Mouse (Mus musculus) thymus, postnatal 14 days (tissue): Measurements from ENCODE around the gene Otud1.

Experiments used
- DNase-seq: peaks from one replicate; pipeline ENCODE4 v3.0.0; 2021

Gene Otud1

GRCm38 (mm10) chr2:19657158-19657874, at the start of gene Otud1:
Gene Otud1, plus strand, starts transcription at chr2:19657752.
- peak; percentile 98 for DNase-seq

DNA sequence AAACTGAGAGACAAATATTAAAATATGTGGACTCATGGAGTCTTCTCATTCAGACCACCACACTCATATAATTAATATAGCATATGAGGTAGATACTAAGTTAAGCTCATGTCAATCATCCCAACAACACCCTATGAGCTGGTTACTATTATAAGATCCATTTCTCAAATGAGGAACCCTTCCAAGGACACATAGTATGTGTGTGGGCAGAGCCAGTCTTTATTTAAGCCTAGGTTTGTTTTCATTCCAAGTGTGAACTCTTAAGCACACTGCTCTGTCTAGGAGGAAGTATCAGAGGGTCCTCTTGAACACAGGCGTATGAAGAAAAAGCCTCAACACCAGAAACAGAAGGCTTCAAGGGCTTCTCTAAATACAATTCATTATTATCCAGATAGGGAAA, 49.7 kb upstream of the Otud1 start:
- DNase-seq, result no peak

- DNase-seq, result no peak
These were observed 49.0 kb upstream of the Otud1 start for GRCm38 (mm10) chr2:19608410-19609073.

DNA sequence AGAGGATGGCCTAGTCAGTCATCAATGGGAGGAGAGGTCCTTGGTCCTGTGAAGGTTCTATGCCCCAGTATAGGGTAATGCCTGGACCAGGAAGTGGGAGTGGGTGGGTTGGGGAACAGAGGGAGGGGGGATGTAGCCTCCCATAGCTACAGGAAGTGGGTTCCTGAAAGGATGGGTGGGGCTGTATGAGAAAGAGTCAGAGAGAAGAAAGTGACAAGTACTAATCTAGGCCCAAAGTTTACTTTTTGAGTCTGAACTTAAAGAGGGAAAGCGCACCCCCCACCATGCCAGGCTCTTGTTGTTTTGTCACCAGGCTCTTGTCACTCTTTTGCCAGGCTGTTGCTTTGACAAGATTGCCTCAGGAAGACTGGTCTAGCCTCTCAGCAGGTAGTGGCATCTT, 35.5 kb upstream of the Otud1 start:
- peak; percentile 60 for DNase-seq

- no peak for DNase-seq
These were observed 30.5 kb upstream of the Otud1 start for GRCm38 (mm10) chr2:19627044-19627443.

DNA sequence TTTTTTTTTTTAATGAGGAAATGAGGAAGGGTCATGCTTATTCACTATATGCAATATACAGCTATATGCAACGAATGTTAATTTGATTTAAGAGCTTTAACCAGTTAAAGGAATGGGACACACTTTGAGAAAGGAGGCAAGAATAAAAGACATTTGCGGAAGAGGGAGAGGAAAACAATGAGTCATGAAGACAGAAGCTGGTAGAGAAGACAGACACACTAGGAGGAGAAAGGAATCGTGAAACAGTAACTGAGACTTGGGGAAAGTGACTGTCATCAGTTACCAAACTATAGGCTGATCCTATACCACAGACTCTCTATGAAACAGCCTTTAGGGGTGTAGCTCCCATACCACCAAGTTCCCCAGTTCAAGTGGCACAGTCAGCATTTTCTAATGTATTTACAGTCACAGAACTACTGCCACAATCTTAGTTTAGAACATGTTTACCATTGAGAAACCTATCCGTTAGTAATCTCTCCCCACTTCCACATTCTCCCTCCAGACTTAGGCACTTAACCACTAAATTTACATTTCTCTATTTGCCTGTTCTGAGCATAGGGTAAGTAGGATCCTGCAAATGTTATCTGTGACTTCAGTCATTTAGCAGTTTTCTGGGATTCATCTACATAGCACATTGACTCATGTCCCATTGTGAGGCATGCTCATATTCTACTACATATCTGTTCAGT, 29.5 kb upstream of the Otud1 start:
- no peak for DNase-seq

GRCm38 (mm10) chr2:19630544-19630943, 27.0 kb upstream of the Otud1 start:
- DNase-seq, result no peak

- no peak for DNase-seq
These were observed 24.1 kb upstream of the Otud1 start for GRCm38 (mm10) chr2:19633406-19633920.

DNA sequence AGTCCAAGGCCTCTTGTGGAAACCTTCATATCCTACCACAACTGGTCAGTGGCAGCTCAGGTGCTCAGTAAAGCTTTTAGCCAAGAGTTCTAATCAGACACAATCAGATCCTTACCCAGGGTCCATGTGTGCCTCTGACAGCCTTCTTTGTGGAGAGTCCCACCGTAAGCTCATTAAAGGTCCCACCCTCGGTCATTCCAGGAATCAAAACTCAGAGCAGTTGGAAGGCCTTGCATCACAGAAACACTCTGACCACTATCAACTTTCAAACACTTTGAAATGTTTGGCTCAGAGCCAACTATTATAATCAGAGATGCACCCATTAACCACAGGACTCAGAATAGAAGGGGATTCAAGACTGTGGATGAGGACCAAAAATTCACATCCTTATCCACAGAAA, 12.4 kb upstream of the Otud1 start:
- no peak for DNase-seq

GRCm38 (mm10) chr2:19646144-19646543, 11.4 kb upstream of the Otud1 start:
- no peak for DNase-seq

DNA sequence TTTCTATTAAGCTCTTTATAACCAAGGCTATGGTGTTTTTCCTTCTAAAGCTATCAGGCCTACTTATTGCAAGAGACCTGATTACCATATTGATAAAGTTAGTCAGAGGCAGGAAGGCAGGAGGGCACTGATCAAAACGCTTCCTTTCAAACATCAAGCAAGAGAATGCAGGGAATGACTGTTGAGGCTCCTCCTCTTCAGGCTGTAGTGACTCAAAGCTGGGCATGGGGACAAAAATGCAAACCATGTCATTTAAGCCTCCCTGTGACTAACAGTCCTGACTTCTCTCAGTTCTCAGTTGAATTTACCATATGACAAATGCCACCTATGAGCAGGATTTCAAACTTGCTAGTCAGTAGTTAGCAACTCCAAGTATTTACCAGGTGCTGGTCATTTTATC, 10.6 kb upstream of the Otud1 start:
- DNase-seq, result no peak

DNA sequence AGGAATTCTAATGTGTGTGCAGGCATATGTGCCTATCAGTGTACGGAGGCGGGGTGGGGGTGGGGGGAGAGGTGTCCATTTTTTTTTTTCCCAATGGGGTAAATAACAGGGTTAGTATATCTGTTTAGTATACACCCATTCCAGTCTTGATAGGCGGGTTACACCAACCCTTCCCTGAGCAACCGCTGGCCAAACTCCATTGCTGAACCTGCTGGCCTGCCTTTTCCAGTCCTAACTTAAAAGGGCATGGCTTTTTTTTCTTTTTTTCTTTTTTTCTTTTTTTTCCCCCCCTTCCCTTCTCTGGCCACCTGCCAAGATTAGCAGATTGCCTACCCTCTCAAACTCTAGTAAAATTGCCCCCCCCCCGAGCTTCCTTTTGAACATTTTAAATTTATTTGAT, 1.1 kb upstream of the Otud1 start:
- no peak for DNase-seq

- peak; percentile 86 for DNase-seq
These were observed 483 bp downstream of the Otud1 start for GRCm38 (mm10) chr2:19657881-19658589.

- peak; percentile 55 for DNase-seq
These were observed 1.3 kb downstream of the Otud1 start for GRCm38 (mm10) chr2:19658661-19659384.

- no peak for DNase-seq
These were observed 3.3 kb downstream of the Otud1 start for GRCm38 (mm10) chr2:19660875-19661274.

DNA sequence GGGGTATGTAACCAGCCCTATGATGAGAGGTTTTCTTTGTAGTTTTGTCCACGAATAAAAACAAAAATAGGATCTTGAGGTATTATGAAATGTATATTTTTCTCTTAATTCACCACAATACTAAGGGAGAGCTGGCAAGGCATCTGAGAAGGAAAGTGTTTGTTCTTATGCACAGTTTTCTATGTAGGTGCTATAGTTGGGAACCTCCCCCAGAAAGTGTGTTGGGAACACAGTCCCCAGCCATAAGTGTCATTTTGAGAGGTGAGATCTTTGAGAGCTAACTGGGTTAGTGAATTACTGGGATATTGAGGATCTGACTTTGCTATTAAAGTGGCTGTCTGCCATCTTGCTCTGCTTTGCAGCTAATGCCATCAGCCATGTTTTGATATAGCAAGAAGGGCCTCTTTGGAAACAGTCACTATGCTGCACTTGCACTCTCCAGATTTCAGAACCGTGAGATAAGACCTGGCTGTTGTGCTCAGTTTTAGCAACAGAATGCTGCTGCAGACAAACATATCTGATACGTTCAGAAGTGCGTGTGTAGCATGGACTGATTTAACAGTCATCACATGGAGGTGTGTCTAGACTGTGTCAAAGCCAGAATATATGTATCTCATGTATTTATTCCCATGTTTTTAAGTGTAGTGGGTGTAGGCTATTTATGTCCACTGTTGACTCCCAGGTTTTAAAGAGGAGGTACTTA, 5.7 kb downstream of the Otud1 start:
- DNase-seq, result no peak

- no peak for DNase-seq
These were observed 6.6 kb downstream of the Otud1 start for GRCm38 (mm10) chr2:19664147-19664546.

GRCm38 (mm10) chr2:19664555-19665475, 7.3 kb downstream of the Otud1 start:
- no peak for DNase-seq

DNA sequence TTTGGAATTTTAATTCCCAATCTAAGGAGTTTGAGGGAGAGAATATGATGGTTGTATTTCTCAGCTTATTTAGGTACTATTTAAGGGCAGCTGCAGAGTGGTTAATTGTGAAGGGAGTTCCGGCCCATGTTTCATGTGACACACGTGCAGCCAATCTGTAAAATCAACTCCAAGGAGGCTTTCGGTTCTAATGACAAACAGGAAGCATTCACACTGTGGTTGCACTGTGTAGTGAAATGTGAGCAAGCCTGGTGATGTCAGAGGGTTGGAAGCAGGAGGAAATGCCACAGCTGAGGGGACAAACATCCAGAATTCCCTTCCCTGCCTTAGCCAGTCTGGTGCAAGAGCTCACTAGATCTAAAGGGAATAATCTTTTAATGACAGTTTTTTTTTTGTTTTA, 8.3 kb downstream of the Otud1 start:
- peak; percentile 56 for DNase-seq

- DNase-seq, result no peak
These were observed 13.5 kb downstream of the Otud1 start for GRCm38 (mm10) chr2:19670851-19671688.
